Mouse (Mus musculus): Measurements from ENCODE around the gene Tnfsf13. TPM values are rescaled to one million over a fixed set of nuclear protein-coding genes. Genes with fewer than 3 reads are reported as not detected.

Tnfsf13 gene
- polyA plus RNA-seq, 1 experiment from 2014 or later, result 0.24 TPM

DNA sequence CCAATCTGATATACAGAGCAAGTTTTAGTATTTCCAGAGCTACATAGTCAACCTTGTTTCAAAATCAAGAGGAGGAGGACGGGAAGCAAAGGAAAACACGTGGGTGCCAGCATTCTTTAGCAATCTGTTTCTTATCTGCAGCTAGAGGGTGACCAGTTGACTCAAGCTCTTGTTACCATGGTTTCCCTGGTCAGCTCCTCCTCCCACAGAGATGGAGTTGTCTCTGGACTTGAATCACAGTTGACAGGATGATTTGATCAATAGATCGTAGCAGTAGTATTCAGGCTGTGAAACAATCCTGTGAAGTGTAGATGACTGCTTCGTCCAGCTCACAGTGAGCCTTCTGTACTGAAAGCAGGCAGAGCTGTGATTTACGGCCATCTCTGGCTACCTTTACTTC, 30.3 kb upstream of the Tnfsf13 start:
- no peak overlapping the region for H3K4me2 ChIP-seq (ENCODE audit: low read depth, low read length)

GRCm38 (mm10) chr11:69715482-69715881, 29.9 kb upstream of the Tnfsf13 start:
- H3K4me3 ChIP-seq (ENCODE audit: low read depth, low read length), result no peak overlapping the region
- no peaks in the 10 kb centered on the region for H3K27me3 ChIP-seq (ENCODE audit: control insufficient read depth, insufficient read depth, low read length)
- H3K9ac ChIP-seq (replicated peaks; ENCODE audit: low read depth, low read length), result no peak overlapping the region
- ATAC-seq (ENCODE audit: low read depth), result no peak
- H3K9me3 ChIP-seq (ENCODE audit: control insufficient read depth, low read length), result no peaks in the 10 kb centered on the region
- 56% methylated on average over 9 of the region's 9 CpGs for WGBS
- H3K36me3 ChIP-seq (ENCODE audit: control insufficient read depth, insufficient read depth, low read length), result no peaks in the 10 kb centered on the region
- H3K4me2 ChIP-seq (ENCODE audit: low read depth, low read length), result no peak overlapping the region
- H3K27ac ChIP-seq (ENCODE audit: low read depth, low read length), result no peak overlapping the region
- H3K4me1 ChIP-seq (ENCODE audit: control insufficient read depth, insufficient read depth, low read length), result no peaks in the 10 kb centered on the region

More for the DNA sequence above, 30.3 kb upstream of the Tnfsf13 start:
- Histone ChIP-seq H3K36me3 (ENCODE audit: control insufficient read depth, insufficient read depth, low read length) (no peaks in the 10 kb centered on the region), H3K27me3 (ENCODE audit: control insufficient read depth, insufficient read depth, low read length) (no peaks in the 10 kb centered on the region), H3K9me3 (ENCODE audit: control insufficient read depth, low read length) (no peaks in the 10 kb centered on the region), H3K9ac (replicated peaks; ENCODE audit: low read depth, low read length) (no peak overlapping the region), H3K4me3 (ENCODE audit: low read depth, low read length) (no peak overlapping the region), H3K27ac (ENCODE audit: low read depth, low read length) (no peak overlapping the region), H3K4me1 (ENCODE audit: control insufficient read depth, insufficient read depth, low read length) (no peaks in the 10 kb centered on the region)
- no peak for ATAC-seq (ENCODE audit: low read depth)
- WGBS, result 19% methylated on average over 5 of the region's 5 CpGs

DNA sequence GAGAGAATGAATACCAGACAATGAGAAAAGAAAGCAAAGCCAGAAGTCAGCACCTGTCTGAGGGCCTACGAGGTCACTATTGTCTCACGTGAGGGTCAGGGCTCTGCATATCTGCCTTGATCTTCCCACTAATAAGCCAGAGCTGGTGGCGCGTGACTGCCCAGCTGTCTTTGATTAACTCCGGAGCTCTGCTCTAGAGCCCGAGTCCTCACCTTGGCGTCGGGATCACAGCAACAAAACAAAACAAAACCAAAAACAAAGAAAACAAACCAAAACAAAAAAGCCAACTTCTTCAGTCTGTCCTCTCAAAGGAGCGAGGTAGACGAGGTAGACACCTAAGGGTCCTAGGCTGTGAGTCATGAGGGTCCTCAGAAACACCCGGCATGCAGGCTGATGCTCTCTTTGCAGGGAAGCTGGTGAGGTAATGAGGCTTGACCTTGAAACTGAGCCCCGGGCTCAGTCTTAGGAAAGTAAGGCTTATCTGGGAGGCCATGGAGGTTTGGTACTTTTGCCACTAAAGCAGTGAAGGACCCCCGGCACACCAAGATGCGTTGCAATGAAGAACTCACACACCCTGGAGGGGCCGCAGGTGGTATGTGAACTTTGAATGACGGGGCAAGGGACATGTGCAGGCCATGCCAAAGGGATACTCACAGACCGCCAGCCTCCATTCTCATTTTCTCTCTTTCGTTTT, 29.2 kb upstream of the Tnfsf13 start:
- Histone ChIP-seq H3K4me3 (ENCODE audit: low read depth, low read length) (no peak overlapping the region), H3K9me3 (ENCODE audit: control insufficient read depth, low read length) (no peaks in the 10 kb centered on the region), H3K4me1 (ENCODE audit: control insufficient read depth, insufficient read depth, low read length) (no peaks in the 10 kb centered on the region), H3K4me2 (ENCODE audit: low read depth, low read length) (no peak overlapping the region), H3K9ac (replicated peaks; ENCODE audit: low read depth, low read length) (no peak overlapping the region), H3K36me3 (ENCODE audit: control insufficient read depth, insufficient read depth, low read length) (no peaks in the 10 kb centered on the region), H3K27ac (ENCODE audit: low read depth, low read length) (no peak overlapping the region), H3K27me3 (ENCODE audit: control insufficient read depth, insufficient read depth, low read length) (no peaks in the 10 kb centered on the region)
- 86% methylated on average over 18 of the region's 18 CpGs for WGBS
- ATAC-seq (ENCODE audit: low read depth), result no peak

GRCm38 (mm10) chr11:69712954-69713672, 27.5 kb upstream of the Tnfsf13 start:
- Histone ChIP-seq H3K36me3 (ENCODE audit: control insufficient read depth, insufficient read depth, low read length) (no peaks in the 10 kb centered on the region), H3K4me2 (ENCODE audit: low read depth, low read length) (no peak overlapping the region), H3K4me3 (ENCODE audit: low read depth, low read length) (no peak overlapping the region), H3K27me3 (ENCODE audit: control insufficient read depth, insufficient read depth, low read length) (no peaks in the 10 kb centered on the region), H3K9me3 (ENCODE audit: control insufficient read depth, low read length) (no peaks in the 10 kb centered on the region), H3K9ac (replicated peaks; ENCODE audit: low read depth, low read length) (no peak overlapping the region), H3K27ac (ENCODE audit: low read depth, low read length) (no peak overlapping the region), H3K4me1 (ENCODE audit: control insufficient read depth, insufficient read depth, low read length) (no peaks in the 10 kb centered on the region)
- 78% methylated on average over 20 of the region's 20 CpGs for WGBS
- no peak for ATAC-seq (ENCODE audit: low read depth)

DNA sequence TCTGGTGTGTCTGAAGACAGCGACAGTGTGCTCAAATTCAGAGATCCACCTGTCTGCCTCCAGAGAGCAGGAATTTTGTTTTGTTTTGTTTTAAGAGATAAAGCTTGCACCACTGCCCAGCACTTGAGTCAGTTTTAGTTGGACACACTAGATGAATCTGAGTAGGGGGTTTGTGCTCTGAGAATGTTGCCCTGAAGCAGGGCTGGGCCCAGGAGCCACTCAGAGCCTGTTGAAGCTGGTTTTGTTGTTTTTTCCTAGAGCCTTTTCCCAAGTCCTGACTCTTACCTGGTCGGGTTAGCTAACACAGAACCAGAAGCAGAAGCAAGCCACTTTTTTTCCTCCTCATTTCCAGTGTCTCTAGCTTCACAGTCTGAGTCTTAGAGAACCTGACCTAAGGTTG, 25.5 kb upstream of the Tnfsf13 start:
- no peak overlapping the region for H3K9ac ChIP-seq (replicated peaks; ENCODE audit: low read depth, low read length)
- ATAC-seq (ENCODE audit: low read depth), result no peak
- no peaks in the 10 kb centered on the region for H3K9me3 ChIP-seq (ENCODE audit: control insufficient read depth, low read length)
- H3K27ac ChIP-seq (ENCODE audit: low read depth, low read length), result no peak overlapping the region
- 79% methylated on average over 2 of the region's 2 CpGs for WGBS
- H3K36me3 ChIP-seq (ENCODE audit: control insufficient read depth, insufficient read depth, low read length), result no peaks in the 10 kb centered on the region
- H3K4me3 ChIP-seq (ENCODE audit: low read depth, low read length), result no peak overlapping the region
- H3K27me3 ChIP-seq (ENCODE audit: control insufficient read depth, insufficient read depth, low read length), result no peaks in the 10 kb centered on the region
- H3K4me2 ChIP-seq (ENCODE audit: low read depth, low read length), result no peak overlapping the region
- H3K4me1 ChIP-seq (ENCODE audit: control insufficient read depth, insufficient read depth, low read length), result no peaks in the 10 kb centered on the region

GRCm38 (mm10) chr11:69710470-69710869, 24.9 kb upstream of the Tnfsf13 start:
- no peaks in the 10 kb centered on the region for H3K9me3 ChIP-seq (ENCODE audit: control insufficient read depth, low read length)
- ATAC-seq (ENCODE audit: low read depth), result no peak
- WGBS, result 80% methylated on average over 3 of the region's 3 CpGs

DNA sequence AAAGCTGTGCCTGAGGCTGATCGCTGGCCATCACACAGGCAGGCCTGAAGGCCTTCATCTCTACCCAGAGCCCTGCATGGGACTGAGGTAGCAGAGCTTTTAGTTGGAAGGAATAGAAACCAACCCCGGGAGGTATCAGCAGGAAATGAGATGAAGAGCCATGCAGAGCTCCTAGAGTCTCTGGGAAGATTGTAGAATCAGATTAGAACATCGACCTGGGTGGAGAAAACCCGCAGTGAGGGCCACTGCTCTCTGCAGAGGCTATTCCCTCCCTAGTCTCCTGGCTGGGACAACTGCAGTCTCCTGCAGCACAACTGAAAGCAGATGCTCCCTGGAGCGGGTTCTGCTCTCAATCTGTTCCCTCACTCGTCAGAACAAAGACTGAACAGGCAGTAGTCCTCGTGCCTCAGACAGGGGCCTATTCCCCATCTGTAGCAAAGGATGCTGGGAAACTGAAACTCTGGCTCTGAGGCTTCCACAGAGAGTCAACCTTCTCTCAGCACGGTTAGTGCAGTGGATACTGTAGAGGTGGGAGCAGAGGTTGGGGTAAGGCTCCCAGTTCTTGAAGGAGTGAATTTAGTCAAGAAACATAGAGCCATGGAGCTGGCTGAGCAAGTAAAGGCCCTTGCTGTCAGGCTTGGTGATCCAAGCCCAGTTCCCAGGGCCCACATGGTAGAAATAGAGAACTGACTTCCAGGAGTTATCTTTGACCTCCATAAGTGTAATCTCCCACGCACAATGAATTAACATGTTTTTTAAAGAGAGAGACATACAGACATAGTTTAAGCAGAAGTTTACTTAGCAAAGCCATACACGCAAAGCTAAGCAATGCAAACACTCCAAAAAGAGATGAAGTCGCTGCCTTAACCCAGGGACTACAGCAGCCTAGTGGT, 24.2 kb upstream of the Tnfsf13 start:
- Histone ChIP-seq H3K4me1 (ENCODE audit: control insufficient read depth, insufficient read depth, low read length) (no peaks in the 10 kb centered on the region), H3K9me3 (ENCODE audit: control insufficient read depth, low read length) (no peaks in the 10 kb centered on the region), H3K27ac (ENCODE audit: low read depth, low read length) (no peak overlapping the region), H3K27me3 (ENCODE audit: control insufficient read depth, insufficient read depth, low read length) (no peaks in the 10 kb centered on the region), H3K4me3 (ENCODE audit: low read depth, low read length) (no peak overlapping the region), H3K4me2 (ENCODE audit: low read depth, low read length) (no peak overlapping the region), H3K36me3 (ENCODE audit: control insufficient read depth, insufficient read depth, low read length) (no peaks in the 10 kb centered on the region), H3K9ac (replicated peaks; ENCODE audit: low read depth, low read length) (no peak overlapping the region)
- 66% methylated on average over 11 of the region's 11 CpGs for WGBS
- no peak for ATAC-seq (ENCODE audit: low read depth)

More at GRCm38 (mm10) chr11:69710470-69710869, 24.9 kb upstream of the Tnfsf13 start:
- no peak overlapping the region for H3K4me3 ChIP-seq (ENCODE audit: low read depth, low read length)
- H3K9ac ChIP-seq (replicated peaks; ENCODE audit: low read depth, low read length), result no peak overlapping the region
- H3K4me2 ChIP-seq (ENCODE audit: low read depth, low read length), result no peak overlapping the region
- no peaks in the 10 kb centered on the region for H3K4me1 ChIP-seq (ENCODE audit: control insufficient read depth, insufficient read depth, low read length)
- H3K36me3 ChIP-seq (ENCODE audit: control insufficient read depth, insufficient read depth, low read length), result no peaks in the 10 kb centered on the region
- H3K27ac ChIP-seq (ENCODE audit: low read depth, low read length), result no peak overlapping the region
- H3K27me3 ChIP-seq (ENCODE audit: control insufficient read depth, insufficient read depth, low read length), result no peaks in the 10 kb centered on the region

GRCm38 (mm10) chr11:69708614-69709265, 23.2 kb upstream of the Tnfsf13 start:
- WGBS, result 84% methylated on average over 3 of the region's 3 CpGs
- Histone ChIP-seq H3K9me3 (ENCODE audit: control insufficient read depth, low read length) (no peaks in the 10 kb centered on the region), H3K27ac (ENCODE audit: low read depth, low read length) (no peak overlapping the region), H3K4me3 (ENCODE audit: low read depth, low read length) (no peak overlapping the region), H3K4me1 (ENCODE audit: control insufficient read depth, insufficient read depth, low read length) (no peaks in the 10 kb centered on the region), H3K9ac (replicated peaks; ENCODE audit: low read depth, low read length) (no peak overlapping the region), H3K4me2 (ENCODE audit: low read depth, low read length) (no peak overlapping the region), H3K36me3 (ENCODE audit: control insufficient read depth, insufficient read depth, low read length) (no peaks in the 10 kb centered on the region), H3K27me3 (ENCODE audit: control insufficient read depth, insufficient read depth, low read length) (no peaks in the 10 kb centered on the region)
- no peak for ATAC-seq (ENCODE audit: low read depth)

Data from neural tube, embryonic 14.5 days (tissue).